Mouse (Mus musculus): ENCODE data around the gene Map7.

The Map7 gene

GRCm38 (mm10) chr10:20186800-20187273, 38.6 kb downstream of the Map7 start:
- DNase-seq (ENCODE audit: low spot score) = no peak

DNA sequence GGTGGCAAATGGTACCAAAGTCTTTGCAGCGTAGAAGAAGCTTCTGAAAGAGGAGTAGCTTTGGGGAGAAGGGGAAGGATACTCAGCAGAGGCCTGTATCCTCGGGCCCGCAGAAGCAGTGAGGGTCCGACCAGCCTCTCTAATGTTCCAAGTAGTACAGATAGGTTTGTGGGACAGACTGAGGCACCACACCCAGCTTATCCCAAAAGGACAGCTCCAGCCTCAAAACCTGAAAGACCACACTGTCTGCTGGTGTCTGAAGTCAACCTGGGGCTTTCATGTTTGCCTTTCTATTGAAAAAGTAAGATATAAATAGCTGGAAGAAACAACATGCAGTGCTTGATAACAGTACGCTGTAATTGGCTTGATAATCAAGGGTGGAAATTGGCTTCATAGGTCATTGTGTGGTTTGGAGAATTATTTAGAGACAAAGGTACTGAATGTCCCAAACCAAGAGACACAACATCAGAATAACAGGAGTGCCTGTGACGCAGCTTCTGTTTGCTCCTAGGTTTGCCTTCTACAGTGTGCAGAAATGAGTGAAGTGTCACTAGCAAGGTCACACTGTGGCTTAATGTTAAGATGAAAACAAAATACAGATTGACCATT, 42.0 kb downstream of the Map7 start:
- DNase-seq (ENCODE audit: low spot score) = no peak

- no peak for DNase-seq (ENCODE audit: low spot score)
These were observed 46.7 kb downstream of the Map7 start for GRCm38 (mm10) chr10:20194847-20195540.

- DNase-seq (ENCODE audit: low spot score) = no peak
These were observed 48.8 kb downstream of the Map7 start for GRCm38 (mm10) chr10:20197039-20197438.

DNA sequence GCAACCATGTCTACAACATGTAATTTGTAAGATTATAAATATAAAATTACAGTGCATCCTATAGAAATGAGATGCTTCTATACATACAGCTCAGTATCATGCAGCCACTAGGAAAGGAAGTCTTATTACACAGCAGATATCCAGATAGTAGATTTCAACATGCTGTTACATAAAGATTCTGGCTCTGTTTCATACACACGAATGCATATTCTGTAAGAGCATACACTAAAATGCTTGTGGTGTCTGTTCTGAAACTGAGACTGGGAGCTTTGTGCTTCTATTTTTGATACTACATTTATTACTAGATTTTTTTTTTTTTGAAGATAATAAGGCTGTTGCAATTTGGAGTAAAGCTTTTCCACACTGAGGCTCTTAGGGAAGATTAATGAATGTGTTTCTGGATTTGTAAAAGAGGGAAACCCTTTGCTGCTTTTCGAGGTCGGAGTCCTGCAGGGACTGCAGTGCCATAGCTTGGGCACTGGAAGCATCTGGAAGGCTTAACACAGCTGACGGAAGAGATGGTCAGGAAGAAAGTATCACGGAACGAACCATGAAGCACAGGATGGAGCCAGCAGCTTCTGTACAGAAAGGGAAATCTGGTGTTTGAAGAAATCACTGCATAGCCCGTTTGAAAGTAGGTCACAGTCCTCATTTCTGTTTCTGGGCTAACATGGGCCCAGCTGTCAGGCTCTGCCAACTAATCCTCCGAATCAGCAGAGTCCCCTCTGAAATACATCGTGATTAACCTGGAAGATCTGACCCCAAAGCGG, 50.9 kb downstream of the Map7 start:
- DNase-seq (ENCODE audit: low spot score) = no peak

GRCm38 (mm10) chr10:20201236-20201635, 53.0 kb downstream of the Map7 start:
- no peak for DNase-seq (ENCODE audit: low spot score)

DNA sequence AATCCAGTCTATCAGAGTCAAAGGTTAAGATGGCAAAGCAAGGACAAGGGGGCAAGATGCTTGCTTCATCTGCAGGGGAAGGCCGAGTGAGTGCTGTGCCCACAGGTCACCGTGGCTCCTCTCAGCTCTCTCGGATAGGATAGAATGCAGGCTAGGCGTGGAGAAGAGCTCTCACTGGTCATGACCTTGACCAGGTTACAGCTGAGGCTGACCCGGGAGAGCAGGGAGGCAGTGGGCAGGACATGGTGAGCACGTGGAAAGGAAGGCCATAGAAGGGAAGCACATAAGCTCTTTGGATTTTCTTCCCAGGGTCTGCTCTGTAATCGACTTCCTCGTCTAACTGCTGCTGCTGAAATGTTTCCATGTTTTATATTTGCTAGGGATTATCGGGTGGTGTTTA, 53.9 kb downstream of the Map7 start:
- no peak for DNase-seq (ENCODE audit: low spot score)

GRCm38 (mm10) chr10:20202818-20203217, 54.5 kb downstream of the Map7 start:
- no peak for DNase-seq (ENCODE audit: low spot score)

DNA sequence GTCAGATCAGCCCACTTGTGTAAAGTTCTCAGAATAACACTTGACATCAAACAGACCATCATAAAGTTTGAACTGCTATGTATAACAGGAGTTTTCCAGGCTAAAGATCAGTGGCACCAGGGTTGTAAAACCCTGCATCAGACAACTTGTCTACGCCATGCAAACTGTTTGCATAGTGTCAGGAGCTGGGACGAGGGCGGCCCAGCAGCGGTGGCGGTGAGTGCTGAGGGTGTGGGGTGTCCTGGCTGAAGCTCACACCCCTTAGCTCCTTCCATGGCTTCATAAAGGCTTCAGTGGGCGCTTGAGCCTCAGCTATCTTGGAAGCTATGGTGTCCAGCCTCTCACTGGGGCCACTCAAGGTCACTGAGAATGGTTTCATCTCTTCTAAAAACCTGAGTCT, 55.2 kb downstream of the Map7 start:
- DNase-seq (ENCODE audit: low spot score) = no peak

DNA sequence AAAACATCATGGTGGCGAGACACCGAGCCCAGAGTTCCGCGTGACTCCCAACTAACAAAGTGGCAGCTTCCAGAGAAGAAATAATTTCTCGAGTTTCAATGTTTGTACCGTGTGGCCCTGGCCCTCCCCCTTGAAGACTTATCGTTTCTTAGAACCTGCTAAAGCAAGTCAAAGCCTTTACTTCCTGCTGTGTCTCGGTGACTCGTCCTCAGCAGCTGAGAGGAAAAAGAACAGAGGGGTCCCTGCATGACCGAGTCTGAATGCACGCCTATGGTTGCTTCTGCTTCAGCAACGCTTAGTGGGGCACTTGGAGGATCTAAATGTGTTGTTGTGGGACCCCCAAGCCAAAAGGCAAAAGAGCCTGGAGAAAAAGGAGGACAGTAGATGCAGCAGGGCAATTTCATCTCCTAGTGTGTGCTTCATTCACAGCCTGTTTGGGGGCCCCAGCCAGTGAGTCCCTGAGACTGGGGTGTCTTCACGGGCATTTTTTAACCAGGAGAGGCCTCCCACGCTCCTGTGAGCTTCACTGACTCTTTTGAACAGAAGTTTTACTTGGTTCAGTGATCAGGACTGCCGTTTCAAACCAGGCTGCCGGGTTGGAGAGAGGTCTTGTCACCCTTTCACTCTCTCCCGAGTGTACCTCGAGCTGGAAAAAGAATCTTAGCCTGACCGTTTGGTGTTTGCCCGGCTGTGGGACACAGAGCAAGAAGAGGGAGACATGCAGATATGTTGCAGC, 56.6 kb downstream of the Map7 start:
- no peak for DNase-seq (ENCODE audit: low spot score)

- no peak for DNase-seq (ENCODE audit: low spot score)
These were observed 58.7 kb downstream of the Map7 start for GRCm38 (mm10) chr10:20206966-20207365.

DNA sequence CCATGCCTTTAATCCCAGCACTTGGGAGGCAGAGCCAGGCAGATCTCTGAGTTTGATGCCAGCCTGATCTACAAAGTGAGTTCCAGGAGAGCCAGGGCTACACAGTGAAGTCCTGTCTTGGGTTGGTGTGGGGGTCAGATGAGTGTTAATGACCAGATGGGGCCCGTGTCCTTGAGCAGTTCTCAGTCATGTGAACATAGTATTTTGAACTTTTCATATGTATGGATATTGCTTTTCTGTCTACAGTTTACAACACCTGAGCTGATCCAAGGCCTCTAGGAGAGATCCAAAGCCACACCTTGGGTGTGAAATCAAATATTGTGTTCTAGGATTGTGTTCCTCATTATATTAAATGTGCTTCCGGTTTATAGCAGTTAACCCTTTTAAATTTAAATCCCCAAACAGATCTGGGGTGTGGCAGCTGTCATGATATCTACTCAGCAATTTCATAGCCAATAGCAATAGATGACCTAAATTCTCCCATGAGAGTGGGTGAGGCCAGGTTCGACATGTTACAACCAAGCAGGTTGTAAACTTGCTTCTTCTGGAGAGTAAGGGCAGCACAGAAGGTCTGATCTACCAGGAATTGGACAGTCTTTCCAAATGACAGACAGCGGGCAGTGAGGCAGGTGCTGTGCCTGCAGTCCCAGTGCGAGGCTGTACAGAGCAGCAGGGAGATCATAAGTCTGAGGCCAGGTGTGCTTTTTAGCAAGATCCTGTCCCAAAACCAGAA, 61.5 kb downstream of the Map7 start:
- no peak for DNase-seq (ENCODE audit: low spot score)

GRCm38 (mm10) chr10:20214418-20214817, 66.1 kb downstream of the Map7 start:
- no peak for DNase-seq (ENCODE audit: low spot score)

DNA sequence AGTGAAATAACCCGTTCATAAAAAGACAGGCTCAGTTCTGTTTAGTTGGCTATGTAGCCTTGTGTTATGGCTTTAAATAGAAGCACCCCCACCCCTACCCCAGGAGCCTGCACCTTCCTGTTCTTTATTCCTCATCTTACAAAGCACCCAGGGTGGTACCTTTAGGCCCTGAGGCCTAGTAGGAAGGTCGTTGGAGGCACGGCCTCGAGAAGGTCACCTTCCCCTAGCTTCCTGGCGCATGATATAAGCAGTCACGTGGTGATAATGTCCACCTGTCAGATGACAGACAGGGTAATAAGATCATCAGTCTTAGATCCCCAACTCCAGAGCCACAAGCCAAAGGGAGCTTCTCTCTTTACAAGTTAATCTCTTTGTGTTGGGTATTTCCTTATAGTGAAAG, 68.7 kb downstream of the Map7 start:
- no peak for DNase-seq (ENCODE audit: low spot score)

DNA sequence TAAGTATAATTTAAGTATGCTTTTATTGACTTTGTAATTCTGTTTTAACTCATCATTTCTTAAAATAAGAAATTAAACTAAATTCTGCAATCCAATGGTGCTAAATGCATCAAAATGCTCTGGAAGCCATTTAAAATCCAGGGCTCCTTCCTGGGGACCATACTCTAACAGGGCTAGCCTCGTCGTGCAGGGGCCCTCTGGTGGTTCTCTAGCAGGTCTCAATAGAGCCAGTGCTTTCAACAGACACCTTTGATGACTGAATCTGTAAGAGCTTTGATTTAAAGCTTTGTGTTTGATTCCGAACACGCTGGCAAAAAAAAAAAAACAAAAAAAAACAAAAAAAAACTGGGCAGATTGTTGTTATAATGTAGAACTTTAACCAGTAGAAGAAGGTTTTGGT, 70.6 kb downstream of the Map7 start:
- no peak for DNase-seq (ENCODE audit: low spot score)

GRCm38 (mm10) chr10:20219538-20219937, 71.3 kb downstream of the Map7 start:
- no peak for DNase-seq (ENCODE audit: low spot score)

GRCm38 (mm10) chr10:20220443-20221071, 72.3 kb downstream of the Map7 start:
- DNase-seq (ENCODE audit: low spot score) = no peak

GRCm38 (mm10) chr10:20222011-20222410, 73.7 kb downstream of the Map7 start:
- no peak for DNase-seq (ENCODE audit: low spot score)

- DNase-seq (ENCODE audit: low spot score) = no peak
These were observed 78.5 kb downstream of the Map7 start for GRCm38 (mm10) chr10:20226728-20227127.

DNA sequence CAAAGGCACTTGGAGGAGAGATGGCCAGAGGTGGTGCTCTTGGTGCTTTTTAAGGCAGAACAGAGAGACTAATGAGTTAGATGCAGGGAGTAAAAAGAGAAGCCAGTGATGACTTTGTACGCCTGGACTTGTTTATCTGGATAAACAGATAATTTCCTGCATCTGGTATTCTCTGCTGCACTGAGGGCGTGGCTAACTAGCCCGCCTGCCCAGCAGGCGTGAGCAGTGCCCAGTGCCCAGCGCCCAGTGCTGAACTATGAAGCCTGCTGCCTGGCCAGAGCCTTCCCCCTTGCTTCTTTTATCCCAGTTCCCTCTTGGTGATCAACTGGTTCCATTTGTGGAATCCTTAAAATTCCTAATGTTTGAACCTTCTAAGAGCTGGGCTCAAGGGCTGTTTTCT, 81.8 kb downstream of the Map7 start:
- DNase-seq (ENCODE audit: low spot score) = no peak

- DNase-seq (ENCODE audit: low spot score) = no peak
These were observed 85.2 kb downstream of the Map7 start for GRCm38 (mm10) chr10:20233451-20233850.

All from urinary bladder, postnatal 10 days (tissue).